Mouse (Mus musculus) left cerebral cortex, postnatal 4 days (tissue): ENCODE data around the gene AI854703. TPM values are rescaled to one million over a fixed set of nuclear protein-coding genes. Genes with fewer than 3 reads are reported as not detected.

Experiments used
- total RNA-seq, 2 experiments: library from RNA; stranded (reverse); gene quantifications; 2 replicates each; pipeline ENCODE4 v1.2.3; 2021

AI854703 gene
- total RNA-seq, 2 experiments from 2014 or later: 14.1 to 15.1 TPM

Other genes with a start within 250 kb of the AI854703 start
- gene Krba1, start 231.2 kb upstream of the AI854703 start, total RNA-seq: 10 to 100 TPM; 53.5 to 62.2 TPM
- gene Zfp467, start 180.9 kb upstream of the AI854703 start, total RNA-seq: 10 to 100 TPM; 27.7 to 29.6 TPM
- gene Sspo, start 178.5 kb upstream of the AI854703 start, total RNA-seq: under 1 TPM; 0.08 TPM
- 100 to 1,000 TPM; 254 to 288 TPM for gene Atp6v0e2, start 89.1 kb upstream of the AI854703 start, total RNA-seq
- gene Lrrc61, start 72.0 kb upstream of the AI854703 start, total RNA-seq: 10 to 100 TPM; 28.8 to 35.0 TPM
- 1 to 10 TPM; 6.9 to 7.0 TPM for gene Rarres2, start 54.0 kb upstream of the AI854703 start, total RNA-seq
- not detected for gene Gm45021, start 37.2 kb upstream of the AI854703 start, total RNA-seq
- 10 to 100 TPM; 27.1 to 28.6 TPM for gene Repin1, start 32.9 kb upstream of the AI854703 start, total RNA-seq
- gene Gm44965, start 32.8 kb upstream of the AI854703 start, total RNA-seq: not detected
- 10 to 100 TPM in 1 of 2 experiments, 1 to 10 TPM in 1; 9.8 to 10.5 TPM for gene Zfp775, start 24.7 kb upstream of the AI854703 start, total RNA-seq
- 1 to 10 TPM; 1.2 to 1.6 TPM for gene Gimap8, start 20.5 kb downstream of the AI854703 start, total RNA-seq
- gene Gimap9, start 49.4 kb downstream of the AI854703 start, total RNA-seq: 1 to 10 TPM; 1.1 to 1.3 TPM
- 1 to 10 TPM in 1 of 2 experiments, under 1 TPM in 1; 0.77 to 1.4 TPM for gene Gimap4, start 57.8 kb downstream of the AI854703 start, total RNA-seq
- 1 to 10 TPM; 6.0 to 6.3 TPM for gene Gimap6, start 81.5 kb downstream of the AI854703 start, total RNA-seq
- not detected for gene Gm28053, start 91.8 kb downstream of the AI854703 start, total RNA-seq
- gene Gimap7, start 91.9 kb downstream of the AI854703 start, total RNA-seq: not detected
- gene Gimap1, start 112.3 kb downstream of the AI854703 start, total RNA-seq: 1 to 10 TPM; 2.7 to 3.5 TPM
- 1 to 10 TPM; 1.4 to 1.5 TPM for gene Gimap5, start 119.4 kb downstream of the AI854703 start, total RNA-seq
- not detected for gene Gimap3, start 144.1 kb downstream of the AI854703 start, total RNA-seq
- 10 to 100 TPM in 1 of 2 experiments, 1 to 10 TPM in 1; 8.8 to 10.4 TPM for gene Tmem176a, start 214.2 kb downstream of the AI854703 start, total RNA-seq
- gene Tmem176b, start 214.7 kb downstream of the AI854703 start, total RNA-seq: 10 to 100 TPM; 25.8 to 32.2 TPM
- gene Aoc1, start 246.1 kb downstream of the AI854703 start, total RNA-seq: not detected